Mouse (Mus musculus) heart, embryonic 16.5 days (tissue): Measurements from ENCODE around the gene Gls. TPM values are rescaled to one million over a fixed set of nuclear protein-coding genes. Genes with fewer than 3 reads are reported as not detected.

Experiments used
- ATAC-seq: fragments of 200-750 bp; cut with Nextera tagmentation; replicated peaks from 2 replicates; pipeline ENCODE4 v1.8.0; 2017; ENCODE audit warnings: moderate number of reproducible peaks; ENCODE audit not compliant: insufficient read depth, low FRiP score; ENCODE audit errors: extremely low read depth
- H3K27ac ChIP-seq: fragments of 300-500 bp; sonication (generic); 2 replicates; pipeline ENCODE4 v1.5.1; 2014; ENCODE audit warnings: mild to moderate bottlenecking, low read length, control low read depth, moderate library complexity
- H3K27me3 ChIP-seq: fragments of 300-500 bp; sonication (generic); 2 replicates; pipeline ENCODE4 v1.6.1; 2014; ENCODE audit warnings: low read length, mixed read lengths; ENCODE audit not compliant: control insufficient read depth, insufficient read depth
- H3K36me3 ChIP-seq: fragments of 300-500 bp; sonication (generic); 2 replicates; pipeline ENCODE4 v1.6.1; 2014; ENCODE audit not compliant: control insufficient read depth, insufficient read depth
- H3K4me1 ChIP-seq: fragments of 300-500 bp; sonication (generic); 2 replicates; pipeline ENCODE4 v1.6.1; 2014; ENCODE audit warnings: low read length, mixed read lengths; ENCODE audit not compliant: control insufficient read depth, insufficient read depth
- H3K4me2 ChIP-seq: fragments of 300-500 bp; sonication (generic); 2 replicates; pipeline ENCODE4 v1.6.1; 2014; ENCODE audit warnings: low read depth, mild to moderate bottlenecking, control low read depth, low read length
- H3K4me3 ChIP-seq: fragments of 300-500 bp; sonication (generic); 2 replicates; pipeline ENCODE4 v1.5.1; 2014; ENCODE audit warnings: mild to moderate bottlenecking, control low read depth, low read length
- H3K9ac ChIP-seq: fragments of 300-500 bp; sonication (generic); 2 replicates; pipeline ENCODE4 v1.6.1; 2014; ENCODE audit warnings: low read length, control low read depth
- H3K9me3 ChIP-seq: fragments of 300-500 bp; sonication (generic); replicated peaks from 2 replicates; pipeline ENCODE4 v1.6.1; 2016; ENCODE audit warnings: low read length; ENCODE audit not compliant: control insufficient read depth
- whole genome bisulfite sequencing: fragments of 180-500 bp; shearing (Covaris S2); extraction: QIAGEN DNeasy Blood & Tissue Kit; methylation state at CpG from one replicate; pipeline ENCODE4 v1.1.7; 2014; 5-methylcytosine and 5-hydroxymethylcytosine counted together
- polyA plus RNA-seq: library from polyadenylated mRNA; unstranded; fragments of >200 nt; fragmentation: Nextera tagmentation; extraction: Ambion mirVana; gene quantifications from 2 replicates; pipeline ENCODE4 v1.2.1, GENCODE M21; 2015

Gene Gls
- 17.4 and 18.4 TPM in 2 replicates for polyA plus RNA-seq

GRCm38 (mm10) chr1:52233143-52233713 is at the start of gene Gls:
Gls (minus strand) TSS chr1:52233232.
- H3K9ac ChIP-seq, result peak within 1 kb of the TSS; percentile 98
- peak within 1 kb of the TSS; percentile 97 for H3K4me3 ChIP-seq
- peaks cover 11% of the 10 kb centered on the region for H3K4me1 ChIP-seq
- no peaks in the 10 kb centered on the region for H3K9me3 ChIP-seq
- peak within 1 kb of the TSS; percentile 90 for H3K4me2 ChIP-seq
- WGBS, result under 1% methylated on average over 46 of the region's 46 CpGs
- peak within 1 kb of the TSS; percentile 94 for H3K27ac ChIP-seq
- H3K27me3 ChIP-seq, result no peaks in the 10 kb centered on the region
- no peaks in the 10 kb centered on the region for H3K36me3 ChIP-seq
- ATAC-seq, result peak; percentile 99

GRCm38 (mm10) chr1:52279831-52280595 is 47.0 kb upstream of the Gls start:
- Histone ChIP-seq H3K27ac (no peak overlapping the region), H3K9ac (no peak overlapping the region), H3K9me3 (no peaks in the 10 kb centered on the region), H3K4me3 (no peak overlapping the region), H3K4me1 (no peaks in the 10 kb centered on the region), H3K4me2 (no peak overlapping the region), H3K36me3 (no peaks in the 10 kb centered on the region), H3K27me3 (no peaks in the 10 kb centered on the region)
- ATAC-seq, result no peak
- WGBS, result 61% methylated on average over 7 of the region's 7 CpGs

GRCm38 (mm10) chr1:52279331-52279730 is 46.3 kb upstream of the Gls start:
- WGBS, result 64% methylated on average over 3 of the region's 3 CpGs
- H3K9me3 ChIP-seq, result no peaks in the 10 kb centered on the region
- H3K27me3 ChIP-seq, result no peaks in the 10 kb centered on the region
- H3K36me3 ChIP-seq, result no peaks in the 10 kb centered on the region
- no peak overlapping the region for H3K4me2 ChIP-seq
- ATAC-seq, result no peak
- no peaks in the 10 kb centered on the region for H3K4me1 ChIP-seq
- no peak overlapping the region for H3K27ac ChIP-seq
- H3K9ac ChIP-seq, result no peak overlapping the region
- no peak overlapping the region for H3K4me3 ChIP-seq

- no peak overlapping the region for H3K4me3 ChIP-seq
- no peaks in the 10 kb centered on the region for H3K9me3 ChIP-seq
- 59% methylated on average over 6 of the region's 6 CpGs for WGBS
- H3K9ac ChIP-seq, result no peak overlapping the region
- H3K4me2 ChIP-seq, result no peak overlapping the region
- H3K4me1 ChIP-seq, result no peaks in the 10 kb centered on the region
- no peaks in the 10 kb centered on the region for H3K36me3 ChIP-seq
- ATAC-seq, result no peak
- no peak overlapping the region for H3K27ac ChIP-seq
- H3K27me3 ChIP-seq, result no peaks in the 10 kb centered on the region
Observed at GRCm38 (mm10) chr1:52278073-52278472, 45.0 kb upstream of the Gls start.

- 63% methylated on average over 3 of the region's 3 CpGs for WGBS
- Histone ChIP-seq H3K4me3 (no peak overlapping the region), H3K4me1 (no peaks in the 10 kb centered on the region), H3K9ac (no peak overlapping the region), H3K27me3 (no peaks in the 10 kb centered on the region), H3K9me3 (no peaks in the 10 kb centered on the region), H3K36me3 (no peaks in the 10 kb centered on the region), H3K4me2 (no peak overlapping the region), H3K27ac (no peak overlapping the region)
- no peak for ATAC-seq
Observed at GRCm38 (mm10) chr1:52274210-52274609, 41.2 kb upstream of the Gls start.

GRCm38 (mm10) chr1:52272018-52272678 is 39.1 kb upstream of the Gls start:
- Histone ChIP-seq H3K4me1 (no peaks in the 10 kb centered on the region), H3K27me3 (no peaks in the 10 kb centered on the region), H3K4me3 (no peak overlapping the region), H3K4me2 (no peak overlapping the region), H3K36me3 (no peaks in the 10 kb centered on the region), H3K27ac (no peak overlapping the region), H3K9me3 (no peaks in the 10 kb centered on the region), H3K9ac (no peak overlapping the region)
- ATAC-seq, result no peak
- WGBS, result 73% methylated on average over 5 of the region's 5 CpGs

- Histone ChIP-seq H3K27ac (no peak overlapping the region), H3K36me3 (no peaks in the 10 kb centered on the region), H3K27me3 (no peaks in the 10 kb centered on the region), H3K9ac (no peak overlapping the region), H3K4me1 (no peaks in the 10 kb centered on the region), H3K9me3 (no peaks in the 10 kb centered on the region), H3K4me3 (no peak overlapping the region), H3K4me2 (no peak overlapping the region)
- ATAC-seq, result no peak
- WGBS, result 53% methylated on average over 9 of the region's 9 CpGs
Observed at GRCm38 (mm10) chr1:52270354-52270753, 37.3 kb upstream of the Gls start.

- H3K27me3 ChIP-seq, result no peaks in the 10 kb centered on the region
- H3K36me3 ChIP-seq, result no peaks in the 10 kb centered on the region
- H3K9me3 ChIP-seq, result no peaks in the 10 kb centered on the region
- WGBS, result 77% methylated on average over 4 of the region's 4 CpGs
- H3K9ac ChIP-seq, result no peak overlapping the region
- H3K27ac ChIP-seq, result no peak overlapping the region
- ATAC-seq, result no peak
- no peak overlapping the region for H3K4me2 ChIP-seq
- H3K4me1 ChIP-seq, result no peaks in the 10 kb centered on the region
- H3K4me3 ChIP-seq, result no peak overlapping the region
Observed at GRCm38 (mm10) chr1:52269596-52269995, 36.6 kb upstream of the Gls start.

- H3K27ac ChIP-seq, result no peak overlapping the region
- no peak overlapping the region for H3K4me3 ChIP-seq
- no peak overlapping the region for H3K4me2 ChIP-seq
- no peaks in the 10 kb centered on the region for H3K9me3 ChIP-seq
- WGBS, result 90% methylated on average over 6 of the region's 6 CpGs
- no peaks in the 10 kb centered on the region for H3K27me3 ChIP-seq
- no peaks in the 10 kb centered on the region for H3K4me1 ChIP-seq
- ATAC-seq, result no peak
- no peaks in the 10 kb centered on the region for H3K36me3 ChIP-seq
- H3K9ac ChIP-seq, result no peak overlapping the region
Observed at GRCm38 (mm10) chr1:52268006-52268405, 35.0 kb upstream of the Gls start.
